Mouse (Mus musculus) skeletal muscle tissue, adult 2 months (tissue): ENCODE results near the gene Pnn.

ENCODE experiments used
- DNase-seq: peaks from one replicate; pipeline ENCODE4 v3.0.0-alpha.2; 2012; ENCODE audit warnings: low read depth, low spot score

Gene Pnn

DNA sequence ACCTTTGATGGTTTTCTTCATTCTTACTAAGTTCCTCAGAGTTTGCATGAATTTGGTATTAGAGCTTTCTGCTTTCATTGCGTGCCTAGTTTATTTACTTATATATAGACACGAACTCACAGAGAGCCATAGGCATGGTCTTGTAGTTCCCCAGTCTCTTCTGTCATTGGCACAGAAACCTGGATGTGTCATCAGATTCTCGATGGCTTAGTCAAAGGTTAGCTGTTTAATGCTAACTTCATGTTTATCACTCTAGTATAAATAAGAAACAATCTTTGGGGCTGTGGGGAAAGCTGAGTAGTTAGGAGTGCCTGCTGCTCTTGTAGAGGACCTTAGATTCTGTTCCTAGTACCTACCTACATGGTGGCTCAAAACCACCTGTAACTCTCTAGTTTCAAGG is 10.3 kb downstream of the Pnn start:
- no peak for DNase-seq

DNA sequence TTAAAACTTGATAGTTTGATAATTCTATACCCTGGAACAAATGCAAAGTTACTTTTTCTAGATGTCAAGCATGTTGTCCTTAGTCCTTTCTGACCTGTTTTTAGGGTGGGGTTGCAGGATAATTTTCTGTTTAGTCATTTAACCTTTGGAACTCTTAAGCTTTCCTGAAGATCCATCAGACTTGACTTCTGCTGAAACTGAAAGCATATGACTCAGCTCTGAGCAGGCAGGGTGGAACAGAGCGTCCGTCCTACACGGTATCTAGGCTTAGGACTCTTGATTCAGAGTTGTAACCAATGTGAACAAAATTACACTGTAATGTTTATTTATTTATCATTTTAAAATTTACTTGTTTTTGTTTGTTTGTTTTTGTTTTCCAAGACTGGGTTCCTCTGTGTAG is 11.2 kb downstream of the Pnn start:
- no peak for DNase-seq

GRCm38 (mm10) chr12:59080461-59080860 is 13.8 kb downstream of the Pnn start:
- no peak for DNase-seq

- DNase-seq = no peak
These were observed 17.8 kb downstream of the Pnn start for GRCm38 (mm10) chr12:59084446-59084845.

- no peak for DNase-seq
These were observed 19.5 kb downstream of the Pnn start for GRCm38 (mm10) chr12:59086171-59086570.

GRCm38 (mm10) chr12:59093543-59093942 is 26.9 kb downstream of the Pnn start:
- DNase-seq = no peak

DNA sequence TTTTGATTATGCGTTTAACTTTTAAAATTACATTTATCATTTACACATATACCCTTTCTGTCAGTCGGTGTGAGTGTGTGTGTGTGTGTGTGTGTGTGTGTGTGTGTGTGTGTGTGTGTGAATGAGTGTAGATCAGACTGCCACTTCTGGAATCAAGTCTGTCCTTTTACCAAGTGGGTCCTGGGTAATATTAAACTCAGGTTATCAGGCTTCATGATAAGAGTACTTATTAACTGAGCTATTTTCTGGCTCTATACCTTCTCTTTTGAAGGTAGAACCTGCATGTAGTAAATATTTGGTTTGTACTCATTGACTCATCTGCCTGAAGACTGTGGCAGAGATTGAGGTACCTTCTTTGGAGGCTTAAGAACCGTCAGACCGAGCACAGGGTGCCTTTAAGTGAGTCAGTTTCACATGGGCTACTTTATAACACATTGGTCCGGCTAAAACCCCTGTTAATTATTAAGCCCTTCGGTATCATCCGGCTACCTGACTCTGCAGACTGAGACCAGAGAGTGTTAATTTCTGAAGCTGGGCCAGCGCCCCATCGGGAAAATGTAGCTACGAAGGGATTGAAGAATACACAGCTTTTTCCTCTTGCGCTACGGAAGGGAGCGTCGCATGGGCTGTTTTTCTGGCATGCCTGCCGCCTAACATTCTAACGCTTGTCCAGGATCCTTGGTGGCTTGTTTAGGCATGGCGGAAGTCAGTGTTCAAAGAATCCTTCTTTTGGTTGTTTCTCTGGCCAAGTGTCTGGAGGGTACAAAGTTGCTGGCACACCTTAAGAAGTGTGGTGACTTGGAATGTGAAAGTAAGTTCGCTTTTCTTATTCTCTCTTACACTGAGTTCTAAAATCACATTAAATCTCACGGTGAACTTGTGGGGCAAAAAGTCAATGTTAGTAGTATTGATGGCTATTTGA is 28.7 kb downstream of the Pnn start, which contains the start of gene Mia2:
Gene Mia2, plus strand, starts transcription at position 696 of the 922 bp plus-strand sequence.
- DNase-seq = no peak

DNA sequence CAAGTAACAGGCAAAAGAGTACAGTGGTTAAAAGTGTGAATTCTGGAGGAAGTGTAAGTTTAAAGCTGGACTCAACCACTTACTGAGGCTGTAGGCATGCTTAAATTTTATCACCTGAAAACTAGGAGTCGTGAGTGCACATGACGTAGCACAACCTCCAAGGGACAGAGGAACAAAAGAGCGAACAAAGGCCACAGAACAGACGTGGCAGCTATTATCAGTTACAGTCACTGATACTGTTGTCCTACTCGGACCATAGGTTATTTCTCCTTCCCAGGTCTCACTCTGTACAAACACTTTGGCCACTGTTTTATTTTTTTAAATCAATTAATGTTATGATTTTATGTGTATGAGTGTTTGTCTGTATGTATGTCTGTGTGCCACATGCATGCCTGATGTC is 38.1 kb downstream of the Pnn start:
- DNase-seq = no peak

GRCm38 (mm10) chr12:59105914-59106313 is 39.2 kb downstream of the Pnn start:
- no peak for DNase-seq

DNA sequence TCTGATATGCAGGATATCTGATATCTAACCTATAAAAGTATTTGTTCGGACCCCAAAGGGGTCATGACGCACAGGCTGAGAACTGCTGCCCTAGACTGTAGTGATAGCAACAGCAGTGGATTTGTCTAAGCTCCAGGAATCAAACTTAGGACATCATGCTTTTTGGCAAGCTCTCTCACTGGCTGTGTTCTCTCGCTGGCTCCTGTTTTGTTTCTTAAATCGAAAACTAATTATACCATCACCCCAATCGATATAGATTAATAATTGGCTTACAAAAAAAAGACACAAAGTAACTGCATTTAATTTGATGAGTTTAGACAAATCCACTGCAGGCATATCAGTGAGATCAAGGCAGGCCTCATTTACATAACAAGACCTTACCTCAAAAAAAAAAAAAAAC is 39.8 kb downstream of the Pnn start:
- no peak for DNase-seq

GRCm38 (mm10) chr12:59107926-59108325 is 41.2 kb downstream of the Pnn start:
- no peak for DNase-seq

GRCm38 (mm10) chr12:59117184-59117583 is 50.5 kb downstream of the Pnn start:
- DNase-seq = no peak
